Mouse (Mus musculus): ENCODE measurements at regions not wholly inside any gene's neighbourhood (a gene's known extent, or its start where the extent isn't known, plus 50 kb on each side); places are given as distances from the start of the nearest gene placed in this dataset.

DNA sequence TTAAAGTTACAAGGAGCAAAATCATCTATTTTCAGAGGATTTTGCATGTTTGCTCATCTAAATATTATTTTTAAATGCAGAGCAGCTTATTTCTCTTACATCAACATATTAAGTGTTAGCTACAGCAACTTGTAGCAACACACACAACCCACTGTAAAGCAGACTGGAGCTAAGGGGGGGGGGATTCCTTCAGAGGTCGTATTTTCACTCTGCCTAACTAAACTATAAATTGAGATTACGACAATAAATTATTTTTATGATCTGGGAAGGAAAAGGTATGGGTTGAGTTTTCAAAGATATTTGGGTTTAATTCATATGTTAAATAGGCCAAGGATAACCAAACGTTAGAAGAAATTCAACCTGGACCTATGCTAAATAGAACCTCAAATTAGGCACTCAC lies 70.4 kb upstream of the BC052040 start:
- TF ChIP-seq CTCF (IDR thresholded peaks at IDR 0.05 in 2 of 3, conservative IDR thresholded peaks at IDR 0.05 in 1 of 3; ENCODE audit: control insufficient read depth in 1 of 3, insufficient read depth in 1 of 3, low read depth in 2 of 3, low read length in 3 of 3, poor library complexity in 1 of 3, severe bottlenecking in 1 of 3) (no peak), POLR2A (IDR thresholded peaks at IDR 0.05; ENCODE audit: control insufficient read depth in 1 of 2, insufficient read depth in 1 of 2, low read depth in 1 of 2, low read length in 2 of 2, poor library complexity in 1 of 2) (no peak), ETS1 (IDR thresholded peaks at IDR 0.05; ENCODE audit: low read depth, low read length) (no peak), MEF2A (IDR thresholded peaks at IDR 0.05; ENCODE audit: extremely low read depth, insufficient replicate concordance, low read depth, low read length, poor library complexity, severe bottlenecking) (no peak), E2F4 (IDR thresholded peaks at IDR 0.05; ENCODE audit: borderline replicate concordance, low read depth, low read length) (no peak), MAZ (IDR thresholded peaks at IDR 0.05; ENCODE audit: low read depth, low read length) (no peak), TBP (IDR thresholded peaks at IDR 0.05; ENCODE audit: low read depth, low read length) (no peak), EP300 (IDR thresholded peaks at IDR 0.05; ENCODE audit: low read depth in 1 of 2, low read length in 2 of 2) (no peak), BHLHE40 (IDR thresholded peaks at IDR 0.05; ENCODE audit: borderline replicate concordance, low read depth, low read length) (no peak), MXI1 (IDR thresholded peaks at IDR 0.05; ENCODE audit: low read depth, low read length) (no peak), GABPA (IDR thresholded peaks at IDR 0.05; ENCODE audit: low read depth, low read length) (no peak), ZNF384 (IDR thresholded peaks at IDR 0.05; ENCODE audit: low read depth, low read length) (no peak), MAX (IDR thresholded peaks at IDR 0.05; ENCODE audit: low read length) (no peak)

Measured in MEL (cell line).